ENCODE assay signal across 8 mouse cellular contexts in the genomic region with DNA sequence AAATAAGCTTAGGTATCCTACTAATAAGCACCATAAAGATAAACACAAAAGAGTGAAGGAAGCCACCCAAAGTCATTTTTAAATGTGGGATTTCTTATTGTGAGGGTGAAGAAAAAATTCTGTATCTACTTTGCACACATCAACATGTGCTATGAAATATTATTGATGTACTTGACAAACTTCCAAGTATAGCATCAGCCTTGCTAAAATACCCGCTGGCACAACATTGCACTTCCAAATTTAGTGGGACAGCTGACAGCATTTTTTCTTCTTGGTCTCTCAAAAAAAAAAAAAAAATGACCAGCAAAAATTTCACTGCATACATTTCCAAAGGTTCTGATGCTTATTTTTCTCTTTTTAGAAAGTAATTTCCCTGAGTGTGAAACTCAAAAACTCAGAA.
"Had no signal": no experiment of that assay in that cellular context is flagged by ENCODE, and none has a peak within 500 bp of the region (broad histone marks: within the 10 kb centered on the region; RNA-seq: fewer than 3 reads in every experiment).

No protein-coding gene starts in this region.

- DNase-seq: kidney, adult 2 months; kidney, postnatal 14 days; lung, embryonic 14.5 days; lung, postnatal 10 days; lung, postnatal 4 days; midbrain, embryonic 14.5 days; thymus, postnatal 36 days had no signal

- ATAC-seq: liver, embryonic 12.5 days had no signal
